Mouse (Mus musculus): ENCODE results near the gene Tgm2. TPM values are rescaled to one million over a fixed set of nuclear protein-coding genes. Genes with fewer than 3 reads are reported as not detected.

Gene Tgm2
- polyA plus RNA-seq, 1 experiment, result not detected

- H3K27ac ChIP-seq (ENCODE audit: insufficient read depth, low read depth, low read length), result peak overlapping the region; percentile 42; the same call in 1 of the 2 replicates
- H3K4me3 ChIP-seq (ENCODE audit: insufficient read depth, low read depth, low read length), result no peak overlapping the region
- no peak for TF ChIP-seq CTCF (IDR thresholded peaks at IDR 0.05; ENCODE audit: insufficient read depth, low read depth, low read length)
- no peak for TF ChIP-seq POLR2A (IDR thresholded peaks at IDR 0.05; ENCODE audit: insufficient read depth, low read depth, low read length)
- WGBS, result 91% methylated on average over 9 of the region's 9 CpGs
- H3K4me1 ChIP-seq (ENCODE audit: control insufficient read depth, insufficient read depth, low read length), result peaks cover 40% of the 10 kb centered on the region
Measured at GRCm38 (mm10) chr2:158138778-158139177, 7.5 kb downstream of the Tgm2 start.

DNA sequence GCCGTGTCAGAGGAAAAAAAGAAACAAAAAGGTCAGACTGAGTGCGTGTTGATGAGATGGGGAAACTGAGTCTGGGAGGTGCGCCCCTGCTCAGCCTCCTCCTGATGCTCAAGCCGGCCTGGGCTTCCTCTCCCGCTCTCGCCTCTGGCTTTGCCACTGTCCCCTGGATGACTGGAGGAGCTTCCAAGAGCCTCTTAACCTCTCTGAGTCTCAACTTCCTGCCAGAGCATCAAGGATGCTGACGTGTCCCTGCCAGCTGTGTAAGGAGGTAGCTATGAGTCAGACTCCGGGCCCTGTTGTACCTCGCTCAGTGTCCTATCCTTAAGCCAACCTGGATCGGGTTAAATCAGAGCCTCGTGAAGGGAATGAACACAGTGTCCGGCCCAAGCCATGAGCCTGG lies 8.5 kb downstream of the Tgm2 start:
- no peak overlapping the region for H3K27ac ChIP-seq (ENCODE audit: insufficient read depth, low read depth, low read length)
- TF ChIP-seq CTCF (IDR thresholded peaks at IDR 0.05; ENCODE audit: insufficient read depth, low read depth, low read length), result no peak
- TF ChIP-seq POLR2A (IDR thresholded peaks at IDR 0.05; ENCODE audit: insufficient read depth, low read depth, low read length), result no peak
- H3K4me1 ChIP-seq (ENCODE audit: control insufficient read depth, insufficient read depth, low read length), result peaks cover 37% of the 10 kb centered on the region
- no peak overlapping the region for H3K4me3 ChIP-seq (ENCODE audit: insufficient read depth, low read depth, low read length)
- WGBS, result 89% methylated on average over 12 of the region's 12 CpGs

DNA sequence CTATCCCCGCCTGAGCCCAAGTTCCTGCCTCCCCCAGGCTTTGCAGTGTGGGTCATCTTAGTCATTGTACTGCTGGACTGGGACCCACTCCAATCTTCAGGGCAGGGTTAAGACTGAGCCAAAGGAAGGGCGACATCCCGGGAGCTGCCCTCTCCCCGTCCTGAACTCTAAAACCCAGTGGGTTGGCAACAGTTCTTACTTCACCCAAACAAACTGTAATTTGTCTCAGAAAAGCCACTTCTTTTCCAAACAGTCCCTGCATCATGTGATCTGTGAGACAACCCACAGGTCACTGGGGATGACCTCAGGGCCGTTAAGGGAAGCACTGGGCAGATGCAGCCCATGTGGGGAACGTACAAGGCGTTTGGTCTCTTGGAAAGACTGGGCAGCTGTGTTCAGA lies 10.0 kb downstream of the Tgm2 start:
- Histone ChIP-seq H3K27ac (ENCODE audit: insufficient read depth, low read depth, low read length) (no peak overlapping the region), H3K4me1 (ENCODE audit: control insufficient read depth, insufficient read depth, low read length) (peaks cover 37% of the 10 kb centered on the region), H3K4me3 (ENCODE audit: insufficient read depth, low read depth, low read length) (no peak overlapping the region)
- 55% methylated on average over 7 of the region's 7 CpGs for WGBS
- no peak for TF ChIP-seq POLR2A (IDR thresholded peaks at IDR 0.05; ENCODE audit: insufficient read depth, low read depth, low read length)

GRCm38 (mm10) chr2:158133050-158133449 lies 13.2 kb downstream of the Tgm2 start:
- TF ChIP-seq CTCF (IDR thresholded peaks at IDR 0.05; ENCODE audit: insufficient read depth, low read depth, low read length) (no peak), POLR2A (IDR thresholded peaks at IDR 0.05; ENCODE audit: insufficient read depth, low read depth, low read length) (no peak)
- Histone ChIP-seq H3K27ac (ENCODE audit: insufficient read depth, low read depth, low read length) (no peak overlapping the region), H3K4me1 (ENCODE audit: control insufficient read depth, insufficient read depth, low read length) (peaks cover 23% of the 10 kb centered on the region), H3K4me3 (ENCODE audit: insufficient read depth, low read depth, low read length) (no peak overlapping the region)
- 83% methylated on average over 6 of the region's 6 CpGs for WGBS

DNA sequence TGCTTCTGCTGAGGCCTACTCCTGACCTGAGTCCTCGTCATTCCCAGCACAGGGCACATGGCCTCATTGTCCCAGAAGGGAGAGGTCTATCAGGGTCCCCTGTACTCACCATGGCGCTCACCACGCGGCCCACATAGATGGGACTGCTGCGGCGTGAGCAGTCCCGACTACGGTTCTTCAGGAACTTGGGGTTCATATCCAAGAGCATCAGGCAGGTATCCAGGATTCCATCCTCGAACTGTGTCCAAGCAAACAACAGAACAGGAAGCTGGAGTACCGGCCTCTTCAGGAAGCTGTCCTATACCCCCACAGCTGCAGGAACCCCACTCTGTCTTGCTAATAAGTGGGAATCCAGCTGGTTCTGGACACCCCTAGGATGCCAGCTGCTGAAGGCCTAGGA lies 13.9 kb downstream of the Tgm2 start:
- 92% methylated on average over 10 of the region's 10 CpGs for WGBS
- H3K4me3 ChIP-seq (ENCODE audit: insufficient read depth, low read depth, low read length), result no peak overlapping the region
- peaks cover 18% of the 10 kb centered on the region for H3K4me1 ChIP-seq (ENCODE audit: control insufficient read depth, insufficient read depth, low read length)
- TF ChIP-seq CTCF (IDR thresholded peaks at IDR 0.05; ENCODE audit: insufficient read depth, low read depth, low read length) (no peak), POLR2A (IDR thresholded peaks at IDR 0.05; ENCODE audit: insufficient read depth, low read depth, low read length) (no peak)
- no peak overlapping the region for H3K27ac ChIP-seq (ENCODE audit: insufficient read depth, low read depth, low read length)

DNA sequence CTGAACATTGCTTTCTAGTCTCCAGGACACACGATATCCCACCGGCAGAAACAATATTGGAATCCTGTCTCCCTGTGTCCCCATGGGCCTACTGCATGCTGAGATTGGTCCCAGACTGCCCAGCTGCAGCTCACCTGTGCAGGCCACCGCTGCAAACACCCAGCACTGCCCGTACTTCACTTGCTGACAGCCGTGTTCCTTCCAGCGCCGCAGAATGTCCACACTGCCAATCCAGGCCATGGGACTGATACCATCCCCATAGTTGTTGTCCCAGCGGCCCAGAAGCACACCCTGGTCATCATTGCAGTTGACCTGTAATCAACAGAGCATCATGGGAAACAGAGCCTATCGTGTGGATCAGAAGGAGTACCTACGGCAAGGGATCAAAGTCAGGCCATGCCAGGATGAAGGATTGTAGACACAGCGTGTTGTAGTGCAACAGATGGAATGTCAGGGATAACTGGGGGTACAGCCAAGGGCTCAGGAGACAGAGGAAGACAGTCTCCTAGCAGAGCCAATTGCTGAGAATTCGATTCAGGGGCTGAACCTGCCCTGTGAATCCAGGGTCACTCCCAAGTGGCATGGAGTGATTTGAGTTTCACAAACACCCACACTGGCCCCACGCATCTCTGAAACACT lies 14.9 kb downstream of the Tgm2 start:
- Histone ChIP-seq H3K4me1 (ENCODE audit: control insufficient read depth, insufficient read depth, low read length) (peaks cover 16% of the 10 kb centered on the region), H3K27ac (ENCODE audit: insufficient read depth, low read depth, low read length) (no peak overlapping the region), H3K4me3 (ENCODE audit: insufficient read depth, low read depth, low read length) (no peak overlapping the region)
- TF ChIP-seq CTCF (IDR thresholded peaks at IDR 0.05; ENCODE audit: insufficient read depth, low read depth, low read length), result no peak
- TF ChIP-seq POLR2A (IDR thresholded peaks at IDR 0.05; ENCODE audit: insufficient read depth, low read depth, low read length), result no peak
- 95% methylated on average over 13 of the region's 13 CpGs for WGBS

- Histone ChIP-seq H3K4me3 (ENCODE audit: insufficient read depth, low read depth, low read length) (no peak overlapping the region), H3K4me1 (ENCODE audit: control insufficient read depth, insufficient read depth, low read length) (peaks cover 13% of the 10 kb centered on the region), H3K27ac (ENCODE audit: insufficient read depth, low read depth, low read length) (no peak overlapping the region; the same call in 1 of the 2 replicates)
- no peak for TF ChIP-seq POLR2A (IDR thresholded peaks at IDR 0.05; ENCODE audit: insufficient read depth, low read depth, low read length)
- no peak for TF ChIP-seq CTCF (IDR thresholded peaks at IDR 0.05; ENCODE audit: insufficient read depth, low read depth, low read length)
- WGBS, result 76% methylated on average over 5 of the region's 5 CpGs
Measured at GRCm38 (mm10) chr2:158130391-158130986, 15.7 kb downstream of the Tgm2 start.

GRCm38 (mm10) chr2:158129291-158130002 lies 16.8 kb downstream of the Tgm2 start:
- Histone ChIP-seq H3K4me1 (ENCODE audit: control insufficient read depth, insufficient read depth, low read length) (peaks cover 13% of the 10 kb centered on the region), H3K4me3 (ENCODE audit: insufficient read depth, low read depth, low read length) (no peak overlapping the region), H3K27ac (ENCODE audit: insufficient read depth, low read depth, low read length) (no peak overlapping the region)
- no peak for TF ChIP-seq POLR2A (IDR thresholded peaks at IDR 0.05; ENCODE audit: insufficient read depth, low read depth, low read length)
- no peak for TF ChIP-seq CTCF (IDR thresholded peaks at IDR 0.05; ENCODE audit: insufficient read depth, low read depth, low read length)
- 92% methylated on average over 16 of the region's 16 CpGs for WGBS

- H3K4me1 ChIP-seq (ENCODE audit: control insufficient read depth, insufficient read depth, low read length), result peaks cover 13% of the 10 kb centered on the region
- TF ChIP-seq CTCF (IDR thresholded peaks at IDR 0.05; ENCODE audit: insufficient read depth, low read depth, low read length) (no peak), POLR2A (IDR thresholded peaks at IDR 0.05; ENCODE audit: insufficient read depth, low read depth, low read length) (no peak)
- WGBS, result 88% methylated on average over 8 of the region's 8 CpGs
Measured at GRCm38 (mm10) chr2:158128461-158129130, 17.6 kb downstream of the Tgm2 start.

More at GRCm38 (mm10) chr2:158128461-158129130, 17.6 kb downstream of the Tgm2 start:
- Histone ChIP-seq H3K27ac (ENCODE audit: insufficient read depth, low read depth, low read length) (no peak overlapping the region), H3K4me3 (ENCODE audit: insufficient read depth, low read depth, low read length) (no peak overlapping the region)

All from olfactory bulb, adult 2 months (tissue).